Mouse (Mus musculus) kidney, postnatal 0 days (tissue): ENCODE measurements at regions not wholly inside any gene's neighbourhood (a gene's known extent, or its start where the extent isn't known, plus 50 kb on each side); places are given as distances from the start of the nearest gene placed in this dataset.

ENCODE experiments used
- ATAC-seq: fragments of 200-750 bp; cut with Nextera tagmentation; replicated peaks from 2 replicates; pipeline ENCODE4 v1.8.0; 2017; ENCODE audit warnings: low read depth, moderate number of reproducible peaks, moderate TSS enrichment, moderate library complexity; ENCODE audit not compliant: low FRiP score
- DNase-seq: peaks from one replicate; pipeline ENCODE4 v3.0.0-alpha.2; 2016; ENCODE audit warnings: low spot score
- H3K27ac ChIP-seq: fragments of 300-500 bp; sonication (generic); 2 replicates; pipeline ENCODE4 v1.5.1; 2014; ENCODE audit warnings: mild to moderate bottlenecking
- H3K27me3 ChIP-seq: fragments of 300-500 bp; sonication (generic); 2 replicates; pipeline ENCODE4 v1.6.1; 2014; ENCODE audit warnings: low read length, mixed read lengths; ENCODE audit not compliant: insufficient read depth
- H3K36me3 ChIP-seq: fragments of 300-500 bp; sonication (generic); 2 replicates; pipeline ENCODE4 v1.6.1; 2014; ENCODE audit warnings: low read length, mixed read lengths; ENCODE audit not compliant: insufficient read depth
- H3K4me1 ChIP-seq: fragments of 300-500 bp; sonication (generic); replicated peaks from 2 replicates; pipeline ENCODE4 v1.6.1; 2014; ENCODE audit warnings: antibody characterized with exemption, low read length, mixed read lengths; ENCODE audit not compliant: insufficient read depth
- H3K4me2 ChIP-seq: fragments of 300-500 bp; sonication (generic); 2 replicates; pipeline ENCODE4 v1.6.1; 2014; ENCODE audit warnings: mild to moderate bottlenecking, low read length, moderate library complexity, mixed read lengths
- H3K4me3 ChIP-seq: fragments of 300-500 bp; sonication (generic); replicated peaks from 2 replicates; pipeline ENCODE4 v1.5.1; 2014; ENCODE audit warnings: low read depth, low read length
- H3K9ac ChIP-seq: fragments of 300-500 bp; sonication (generic); 2 replicates; pipeline ENCODE4 v1.6.1; 2014; ENCODE audit warnings: low read depth, low read length
- H3K9me3 ChIP-seq: fragments of 300-500 bp; sonication (generic); replicated peaks from 2 replicates; pipeline ENCODE4 v1.6.1; 2016; ENCODE audit warnings: low read length, inconsistent platforms, mixed read lengths
- CTCF ChIP-seq: IDR thresholded peaks from 2 replicates; pipeline ENCODE4 v1.5.1; 2016; ENCODE audit warnings: antibody characterized with exemption, low read depth, mild to moderate bottlenecking, moderate library complexity
- WGBS: fragments of 180-500 bp; shearing (Covaris S2); extraction: QIAGEN DNeasy Blood & Tissue Kit; methylation state at CpG from one replicate; pipeline ENCODE4 v1.1.7; 2014; 5-methylcytosine and 5-hydroxymethylcytosine counted together

GRCm38 (mm10) chr14:92833646-92834045, 1056.8 kb downstream of the Pcdh9 start:
- no peaks in the 10 kb centered on the region for H3K9me3 ChIP-seq
- no peaks in the 10 kb centered on the region for H3K27me3 ChIP-seq
- H3K9ac ChIP-seq: no peak overlapping the region
- no peak overlapping the region for H3K4me3 ChIP-seq
- WGBS: 85% methylated on average over 3 of the region's 3 CpGs
- no peak overlapping the region for H3K4me2 ChIP-seq
- H3K36me3 ChIP-seq: no peaks in the 10 kb centered on the region
- TF ChIP-seq CTCF: no peak
- no peak overlapping the region for H3K27ac ChIP-seq
- no peaks in the 10 kb centered on the region for H3K4me1 ChIP-seq
- DNase-seq: no peak
- no peak for ATAC-seq

GRCm38 (mm10) chr14:92829171-92829570, 1061.3 kb downstream of the Pcdh9 start:
- ATAC-seq (no peak), DNase-seq (no peak)
- no peak overlapping the region for H3K4me2 ChIP-seq
- H3K9me3 ChIP-seq: no peaks in the 10 kb centered on the region
- no peaks in the 10 kb centered on the region for H3K36me3 ChIP-seq
- no peak overlapping the region for H3K4me3 ChIP-seq
- no peak overlapping the region for H3K9ac ChIP-seq
- H3K27ac ChIP-seq: no peak overlapping the region
- H3K27me3 ChIP-seq: no peaks in the 10 kb centered on the region
- 50% methylated on average over 4 of the region's 4 CpGs for WGBS
- no peak for TF ChIP-seq CTCF
- H3K4me1 ChIP-seq: no peaks in the 10 kb centered on the region

- H3K9me3 ChIP-seq: no peaks in the 10 kb centered on the region
- H3K4me3 ChIP-seq: no peak overlapping the region
- no peak for TF ChIP-seq CTCF
- DNase-seq (no peak), ATAC-seq (no peak)
- WGBS: 63% methylated on average over 6 of the region's 6 CpGs
- H3K4me2 ChIP-seq: no peak overlapping the region
- H3K4me1 ChIP-seq: no peaks in the 10 kb centered on the region
- no peak overlapping the region for H3K27ac ChIP-seq
- no peak overlapping the region for H3K9ac ChIP-seq
- H3K36me3 ChIP-seq: no peaks in the 10 kb centered on the region
- no peaks in the 10 kb centered on the region for H3K27me3 ChIP-seq
Observed at GRCm38 (mm10) chr14:92826576-92827284, 1063.7 kb downstream of the Pcdh9 start.

GRCm38 (mm10) chr14:92820061-92820460, 1070.4 kb downstream of the Pcdh9 start:
- ATAC-seq: no peak; the same call in 1 of the 2 replicates
- H3K9me3 ChIP-seq: no peaks in the 10 kb centered on the region
- H3K4me1 ChIP-seq: no peaks in the 10 kb centered on the region
- no peak overlapping the region for H3K4me3 ChIP-seq
- H3K36me3 ChIP-seq: no peaks in the 10 kb centered on the region
- peak; percentile 58 for DNase-seq
- H3K9ac ChIP-seq: no peak overlapping the region
- H3K27me3 ChIP-seq: no peaks in the 10 kb centered on the region
- H3K4me2 ChIP-seq: no peak overlapping the region
- H3K27ac ChIP-seq: no peak overlapping the region
- WGBS: 31% methylated on average over 2 of the region's 2 CpGs
- TF ChIP-seq CTCF: no peak
